Mouse (Mus musculus) central nervous system, embryonic 11.5 days (tissue): ENCODE results near the gene H2-M11. TPM values are rescaled to one million over a fixed set of nuclear protein-coding genes. Genes with fewer than 3 reads are reported as not detected.

Experiments used
- polyA plus RNA-seq: library from polyadenylated mRNA; depleted of rRNA; stranded (reverse); fragments of >200 nt; gene quantifications from 2 replicates; pipeline ENCODE4 v1.2.3, GENCODE M21; 2012; rRNA removed

The H2-M11 gene
- polyA plus RNA-seq = not detected in 2 replicates

GRCm38 (mm10) chr17:36546775-36547174 is at the start of gene H2-M11:
Gene H2-M11 (plus strand): TSS chr17:36547075.

Other genes with a start within 250 kb of the H2-M11 start
- not detected in 2 replicates for gene H2-M10.1, start 220.9 kb upstream of the H2-M11 start, polyA plus RNA-seq
- not detected in 2 replicates for gene H2-M10.3, start 178.7 kb upstream of the H2-M11 start, polyA plus RNA-seq
- not detected in 2 replicates for gene H2-M10.4, start 84.7 kb upstream of the H2-M11 start, polyA plus RNA-seq
- not detected in 2 replicates for gene H2-M9, start 95.6 kb downstream of the H2-M11 start, polyA plus RNA-seq
- gene H2-M1, start 125.1 kb downstream of the H2-M11 start, polyA plus RNA-seq = not detected in 2 replicates
- gene H2-M10.5, start 225.8 kb downstream of the H2-M11 start, polyA plus RNA-seq = not detected in 2 replicates